Mouse (Mus musculus) embryo, embryonic 9.5 days (tissue): ENCODE results near the gene Msln.
A peak's percentile ranks its signal among the peaks of the same experiment; 100 is the strongest.

Source experiments
- DNase-seq: peaks from one replicate; pipeline ENCODE4 v3.0.0-alpha.2; 2017; ENCODE audit errors: extremely low spot score

Msln gene

GRCm38 (mm10) chr17:25754241-25754640 lies at the start of gene Msln:
Msln (minus strand) TSS chr17:25754378.
- no peak for DNase-seq

DNA sequence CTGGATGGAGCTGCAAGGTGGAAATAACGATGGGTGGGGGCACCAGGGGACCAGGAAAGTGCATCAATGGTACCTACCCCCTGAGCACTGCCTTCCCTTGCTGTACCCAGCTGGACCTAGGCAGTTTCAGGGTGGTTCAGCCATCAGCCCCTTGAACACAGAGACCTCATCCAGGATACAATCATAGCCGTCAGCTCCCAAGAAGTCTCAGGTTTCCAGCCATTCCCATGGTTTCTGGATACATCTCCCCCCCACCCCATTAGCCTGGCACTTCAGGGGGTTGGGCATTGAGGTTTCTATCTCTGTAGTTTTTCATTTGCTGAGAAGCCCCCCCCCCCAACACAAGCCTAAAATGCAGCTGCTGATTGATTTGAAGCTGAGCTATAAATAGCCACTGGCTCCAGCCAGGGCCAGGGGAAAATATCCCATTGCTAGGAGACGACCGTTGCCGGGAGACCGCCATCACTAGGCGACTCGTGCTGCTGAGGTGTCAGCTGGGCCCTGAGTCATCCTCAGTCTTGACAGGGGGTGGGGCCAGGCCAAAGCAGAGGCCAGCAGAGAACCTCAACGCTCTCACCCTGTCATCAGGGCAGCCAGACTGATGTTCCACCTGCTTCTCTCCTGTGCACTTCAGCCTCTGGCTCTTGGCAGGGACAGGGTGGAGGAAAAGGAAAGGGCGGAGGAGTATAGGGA lies 48.8 kb upstream of the Msln start:
- peak; percentile 77 for DNase-seq

GRCm38 (mm10) chr17:25801029-25801428 lies 46.9 kb upstream of the Msln start:
- peak; percentile 74 for DNase-seq

DNA sequence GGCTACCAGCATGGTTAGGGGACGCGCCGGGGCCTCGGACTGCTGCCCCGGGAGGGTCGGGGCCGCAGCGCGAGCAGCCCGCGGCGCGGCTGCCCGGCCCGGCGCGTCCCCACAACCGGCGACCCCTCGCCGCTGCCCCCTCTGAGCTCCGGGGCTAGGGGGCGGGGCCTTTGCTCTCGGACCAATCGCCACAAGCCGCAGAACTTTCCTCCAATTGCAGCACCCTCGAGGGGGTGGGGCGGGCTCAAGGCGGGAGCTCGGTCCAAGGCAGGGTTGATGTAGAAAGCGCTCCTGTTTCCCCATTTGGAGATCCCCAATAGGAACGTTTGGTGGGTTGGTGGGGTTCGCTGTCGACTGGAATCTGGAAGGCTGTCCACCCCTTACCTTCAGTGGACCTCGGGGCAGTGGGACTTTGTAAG lies 42.8 kb upstream of the Msln start, which contains the start of gene Metrn:
TSS of gene Metrn (minus strand) at position 186 of the 419 bp plus-strand sequence.
- DNase-seq = peak; percentile 94

GRCm38 (mm10) chr17:25796211-25796771 lies 42.1 kb upstream of the Msln start:
- no peak for DNase-seq

DNA sequence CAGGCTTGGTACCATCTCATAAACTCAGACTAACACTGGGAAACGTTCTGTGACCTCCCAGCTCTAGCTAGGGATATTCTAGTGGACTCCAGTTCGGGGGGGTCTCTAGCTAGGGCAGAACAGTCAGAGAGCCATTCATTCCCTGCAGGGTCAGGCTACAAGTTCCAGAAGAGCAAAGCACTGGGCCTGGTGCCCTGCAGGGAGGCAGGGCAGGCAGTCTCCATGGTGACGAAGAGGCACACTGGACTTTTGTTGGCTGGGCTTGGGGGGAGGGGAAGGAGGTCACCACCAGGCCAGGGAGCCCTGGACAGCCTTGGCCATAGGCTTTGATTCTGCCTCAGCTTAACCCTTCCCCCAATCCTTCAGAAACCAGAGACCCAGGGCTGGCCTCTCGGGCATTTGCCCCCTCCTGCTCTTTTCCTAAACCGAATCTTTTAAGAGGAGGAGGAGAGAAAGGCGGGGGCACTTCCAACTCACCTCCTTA lies 41.5 kb upstream of the Msln start, which contains the start of gene AC134908.4:
TSS of gene AC134908.4 (minus strand) at position 51 of the 484 bp plus-strand sequence.
- peak; percentile 95 for DNase-seq

DNA sequence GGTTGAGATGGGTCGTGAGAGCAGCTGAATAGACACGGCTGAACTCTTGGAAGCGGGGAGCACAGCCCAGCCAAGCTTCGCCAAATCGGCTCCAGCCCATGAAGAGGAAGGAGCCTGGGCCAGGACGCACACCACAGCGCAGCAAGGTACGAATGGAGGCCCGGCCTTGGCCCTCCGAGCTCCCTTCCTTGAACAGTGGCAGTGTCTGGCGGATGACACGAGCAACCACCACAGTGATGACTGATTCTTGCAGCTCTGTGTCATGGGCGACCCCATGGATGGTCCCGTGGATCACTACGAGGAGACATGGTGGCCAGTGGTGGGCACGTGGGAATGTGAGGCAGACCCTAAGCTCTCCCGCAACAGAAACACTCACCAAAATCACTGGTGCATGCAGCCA lies 40.8 kb upstream of the Msln start:
- DNase-seq = no peak

DNA sequence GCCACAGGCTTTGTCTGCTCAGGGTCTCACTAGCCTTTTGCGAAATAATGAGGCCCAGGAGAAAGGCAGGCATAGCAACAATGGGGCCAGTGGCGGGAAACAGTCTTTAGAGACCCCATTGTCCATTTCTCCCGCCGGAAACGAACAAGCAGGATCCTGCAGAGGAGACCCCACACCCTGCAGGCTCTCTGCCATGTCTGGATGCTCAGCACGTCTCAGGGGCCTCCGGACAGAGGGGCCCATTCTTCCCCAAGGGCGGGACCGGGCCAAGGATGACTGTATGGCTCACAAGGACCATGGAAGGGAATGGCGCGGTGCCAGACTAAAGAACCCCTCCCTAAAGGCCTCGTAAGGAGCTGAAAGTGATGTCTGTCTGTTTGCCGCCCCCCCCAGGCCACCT lies 40.0 kb upstream of the Msln start:
- DNase-seq = peak; percentile 39

DNA sequence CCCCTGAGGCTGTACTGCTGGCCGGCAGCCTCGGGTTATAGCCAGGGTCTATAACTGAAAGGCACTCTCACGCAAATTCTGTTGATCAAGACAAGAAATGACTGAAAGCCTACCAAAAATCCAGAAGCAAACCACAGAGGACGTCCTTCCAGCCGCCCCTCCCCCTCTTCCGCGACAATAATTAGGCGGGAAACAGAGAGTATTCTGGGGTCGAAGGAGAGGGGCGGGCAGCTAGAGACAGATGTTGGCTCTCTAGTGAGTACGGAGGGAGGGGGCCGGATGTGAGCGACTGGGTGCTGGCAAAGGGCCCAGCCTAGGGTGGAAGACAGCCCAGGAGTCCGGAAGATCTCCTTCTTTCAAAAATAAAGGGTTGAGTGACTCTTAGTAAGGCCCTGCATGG lies 38.4 kb upstream of the Msln start, which contains the start of gene Fam173a:
TSS of gene Fam173a (minus strand) at position 287 of the 400 bp plus-strand sequence.
- DNase-seq = peak; percentile 77

GRCm38 (mm10) chr17:25791843-25792527 lies 37.8 kb upstream of the Msln start:
- DNase-seq = peak; percentile 90

- no peak for DNase-seq
Measured at GRCm38 (mm10) chr17:25791320-25791842, 37.2 kb upstream of the Msln start.

DNA sequence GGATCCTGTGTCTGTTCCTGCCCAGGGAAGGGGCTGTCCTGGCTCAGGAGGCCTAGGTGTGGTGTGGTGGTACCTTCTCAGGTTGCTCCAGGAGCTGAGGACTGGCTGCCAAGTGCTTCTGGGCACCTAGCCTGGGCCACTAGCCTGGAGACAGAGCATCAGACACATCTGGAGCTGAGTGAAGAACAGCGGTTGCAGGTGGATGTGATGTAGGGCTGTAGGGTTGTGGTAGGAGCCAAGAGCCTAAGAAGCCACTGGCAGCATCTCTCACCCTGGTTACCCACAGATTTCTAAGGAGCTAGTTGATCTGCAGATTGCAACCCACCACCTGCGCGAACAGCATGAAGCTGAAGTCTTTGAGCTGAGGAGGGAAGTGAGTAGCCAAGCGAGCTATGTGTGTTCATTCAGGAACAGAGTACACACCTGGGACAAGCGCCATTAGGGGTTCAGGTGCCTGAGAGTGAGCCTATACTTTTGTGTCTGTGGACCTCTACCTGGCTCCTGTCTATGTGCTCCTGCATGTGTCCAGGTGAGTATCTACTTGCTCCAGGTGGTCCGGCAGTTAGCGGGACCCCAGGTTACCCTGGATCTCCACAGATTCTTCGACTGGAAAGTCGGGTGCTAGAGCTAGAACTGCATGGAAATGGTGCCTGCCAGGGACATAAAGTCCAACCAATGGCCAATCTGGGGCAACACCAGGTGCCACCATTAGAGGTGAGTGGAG lies 32.8 kb upstream of the Msln start:
- no peak for DNase-seq

DNA sequence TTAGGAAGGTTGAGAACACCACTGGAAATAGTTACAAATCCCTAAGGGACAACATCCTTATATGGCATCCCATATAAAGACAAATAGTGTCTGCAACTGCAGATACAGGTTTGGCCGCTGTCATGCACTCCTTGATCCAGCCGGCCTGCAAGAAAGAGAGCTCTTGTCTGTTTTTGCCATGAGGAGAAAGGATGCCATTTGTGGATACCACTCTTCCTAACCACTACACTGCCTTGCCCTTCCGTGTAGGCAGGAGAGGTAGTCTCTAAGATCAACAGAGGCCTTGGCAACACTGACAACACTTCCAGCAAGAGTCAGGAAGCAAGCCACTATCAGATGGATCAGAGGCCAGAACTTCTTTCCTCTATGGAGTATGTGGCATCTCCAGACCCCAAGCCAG lies 32.1 kb upstream of the Msln start, which contains the start of gene Ccdc78:
TSS of gene Ccdc78 (plus strand) at position 301 of the 400 bp plus-strand sequence.
- DNase-seq = no peak

DNA sequence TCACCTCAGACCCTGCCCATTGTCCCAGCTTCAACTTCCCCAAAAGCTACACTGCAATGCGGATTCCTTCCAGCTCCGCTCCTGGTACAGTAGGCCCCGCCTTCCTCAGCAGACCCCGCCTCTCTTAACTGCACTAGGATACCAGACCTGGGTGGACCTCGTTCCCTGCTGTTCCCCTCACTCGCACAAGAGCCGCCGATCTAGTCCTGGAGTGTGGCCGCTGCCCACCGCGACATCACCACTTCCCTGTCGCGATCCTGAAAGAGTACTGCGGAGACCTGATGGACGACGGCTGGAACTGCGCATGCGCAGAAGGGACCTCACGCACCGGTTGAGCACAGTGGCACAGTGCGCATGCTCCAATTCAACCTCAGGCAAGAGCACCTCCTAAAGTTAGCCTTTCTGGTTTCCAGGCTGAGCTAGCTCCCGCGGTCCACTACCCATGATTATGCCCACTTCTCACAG lies 31.1 kb upstream of the Msln start, which contains the start of gene Haghl:
TSS of gene Haghl (minus strand) at position 393 of the 465 bp plus-strand sequence.
- peak; percentile 97 for DNase-seq

- DNase-seq = no peak
Measured at GRCm38 (mm10) chr17:25783861-25784574, 29.8 kb upstream of the Msln start.

GRCm38 (mm10) chr17:25783086-25783485 lies 28.9 kb upstream of the Msln start:
- DNase-seq = no peak

GRCm38 (mm10) chr17:25781339-25781738 lies 27.2 kb upstream of the Msln start:
- DNase-seq = no peak

GRCm38 (mm10) chr17:25777948-25778347 lies 23.8 kb upstream of the Msln start:
- no peak for DNase-seq

GRCm38 (mm10) chr17:25775318-25776062 lies 21.3 kb upstream of the Msln start:
- no peak for DNase-seq
